Mouse (Mus musculus) ES-Bruce4 (cell line): ENCODE results near the gene Cers1.

Source experiments
- CTCF ChIP-seq: IDR thresholded peaks from one replicate; pipeline ENCODE4 v1.8.1; 2011; ENCODE audit warnings: low read depth, low read length
- POLR2A ChIP-seq: IDR thresholded peaks from one replicate; pipeline ENCODE4 v1.8.1; 2011; ENCODE audit warnings: low read length; ENCODE audit not compliant: insufficient read depth

DNA sequence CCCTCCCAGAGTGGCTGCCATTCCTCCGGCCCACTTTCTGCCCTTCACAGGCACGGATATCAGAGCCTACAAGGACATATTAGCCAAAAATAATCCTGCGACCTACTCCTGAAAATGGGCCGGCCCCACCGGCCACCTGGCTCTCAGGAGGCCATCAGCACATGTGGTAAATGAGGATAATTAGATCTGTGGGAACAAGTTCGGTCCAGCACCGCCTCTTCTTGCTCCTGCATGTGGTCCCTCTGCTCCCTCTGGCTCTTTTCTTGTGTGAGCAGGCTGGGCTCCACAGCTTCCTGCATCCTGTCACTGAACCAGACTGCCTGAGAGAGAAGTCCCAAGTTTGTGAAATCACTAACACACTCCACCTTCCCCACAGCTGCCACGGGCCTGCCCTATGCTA is 36.3 kb upstream of the Cers1 start:
- no peak for TF ChIP-seq CTCF
- no peak for TF ChIP-seq POLR2A
